Mouse (Mus musculus) forebrain, embryonic 12.5 days (tissue): ENCODE measurements around the gene Rnf185. TPM values are rescaled to one million over a fixed set of nuclear protein-coding genes. Genes with fewer than 3 reads are reported as not detected.

Experiments
- ATAC-seq: fragments of 200-750 bp; cut with Nextera tagmentation; 2 replicates; pipeline ENCODE4 v1.8.0; 2017; ENCODE audit warnings: moderate TSS enrichment; ENCODE audit not compliant: low FRiP score
- H3K27ac ChIP-seq: fragments of 300-500 bp; sonication (generic); 2 replicates; pipeline ENCODE4 v1.5.1; 2016; ENCODE audit warnings: mild to moderate bottlenecking
- H3K27me3 ChIP-seq: fragments of 300-500 bp; sonication (generic); 2 replicates; pipeline ENCODE4 v1.6.1; 2016; ENCODE audit warnings: mild to moderate bottlenecking
- H3K36me3 ChIP-seq: fragments of 300-500 bp; sonication (generic); replicated peaks from 2 replicates; pipeline ENCODE4 v1.6.1; 2016; ENCODE audit warnings: mild to moderate bottlenecking
- H3K4me1 ChIP-seq: fragments of 300-500 bp; sonication (generic); 2 replicates; pipeline ENCODE4 v1.6.1; 2016
- H3K4me2 ChIP-seq: fragments of 300-500 bp; sonication (generic); 2 replicates; pipeline ENCODE4 v1.6.1; 2016; ENCODE audit warnings: mild to moderate bottlenecking, moderate library complexity
- H3K4me3 ChIP-seq: fragments of 300-500 bp; sonication (generic); replicated peaks from 2 replicates; pipeline ENCODE4 v1.5.1; 2016; ENCODE audit warnings: mild to moderate bottlenecking
- H3K9ac ChIP-seq: fragments of 300-500 bp; sonication (generic); 2 replicates; pipeline ENCODE4 v1.6.1; 2016; ENCODE audit warnings: mild to moderate bottlenecking
- H3K9me3 ChIP-seq: fragments of 300-500 bp; sonication (generic); 2 replicates; pipeline ENCODE4 v1.6.1; 2016
- WGBS: fragments of 180-500 bp; shearing (Covaris S2); methylation state at CpG from one replicate; pipeline ENCODE4 v1.1.7; 2016; 5-methylcytosine and 5-hydroxymethylcytosine counted together
- polyA plus RNA-seq: library from polyadenylated mRNA; unstranded; fragments of >200 nt; fragmentation: Nextera tagmentation; extraction: Ambion mirVana; gene quantifications from 2 replicates; pipeline ENCODE4 v1.2.1, GENCODE M21; 2016

Gene Rnf185
- polyA plus RNA-seq, 1 experiment from 2014 or later = 42.4 TPM

GRCm38 (mm10) chr11:3370162-3370561 is 82.0 kb downstream of the Rnf185 start:
- H3K4me2 ChIP-seq = peak overlapping the region; percentile 81
- WGBS = 79% methylated on average over 2 of the region's 2 CpGs

GRCm38 (mm10) chr11:3369449-3369848 is 82.7 kb downstream of the Rnf185 start:
- peak overlapping the region; percentile 81; the same call in 1 of the 2 replicates for H3K4me2 ChIP-seq
- H3K27me3 ChIP-seq = no peaks in the 10 kb centered on the region
- 78% methylated on average over 5 of the region's 5 CpGs for WGBS
- ATAC-seq = no peak
- H3K9me3 ChIP-seq = no peaks in the 10 kb centered on the region
- H3K36me3 ChIP-seq = no peaks in the 10 kb centered on the region
- no peak overlapping the region for H3K9ac ChIP-seq
- peaks cover 47% of the 10 kb centered on the region for H3K4me1 ChIP-seq
- peak overlapping the region; percentile 55; the same call in 1 of the 2 replicates for H3K4me3 ChIP-seq
- H3K27ac ChIP-seq = no peak overlapping the region

More at GRCm38 (mm10) chr11:3370162-3370561, 82.0 kb downstream of the Rnf185 start:
- peak overlapping the region; percentile 76 for H3K9ac ChIP-seq
- no peak for ATAC-seq
- no peak overlapping the region for H3K27ac ChIP-seq
- H3K4me1 ChIP-seq = peaks cover 51% of the 10 kb centered on the region
- H3K27me3 ChIP-seq = no peaks in the 10 kb centered on the region
- H3K9me3 ChIP-seq = no peaks in the 10 kb centered on the region
- H3K36me3 ChIP-seq = no peaks in the 10 kb centered on the region
- H3K4me3 ChIP-seq = peak overlapping the region; percentile 55

- Histone ChIP-seq H3K27me3 (no peaks in the 10 kb centered on the region), H3K4me3 (no peak overlapping the region), H3K9ac (no peak overlapping the region), H3K36me3 (no peaks in the 10 kb centered on the region), H3K27ac (no peak overlapping the region), H3K9me3 (no peaks in the 10 kb centered on the region), H3K4me2 (peak overlapping the region; percentile 81; the same call in 1 of the 2 replicates), H3K4me1 (peaks cover 42% of the 10 kb centered on the region)
- 67% methylated on average over 7 of the region's 7 CpGs for WGBS
- no peak for ATAC-seq
Observed at GRCm38 (mm10) chr11:3368983-3369382, 83.2 kb downstream of the Rnf185 start.

GRCm38 (mm10) chr11:3366411-3366810 is 85.8 kb downstream of the Rnf185 start:
- Histone ChIP-seq H3K4me3 (no peak overlapping the region), H3K9ac (no peak overlapping the region), H3K27me3 (no peaks in the 10 kb centered on the region), H3K9me3 (peaks cover 4% of the 10 kb centered on the region), H3K4me1 (peaks cover 26% of the 10 kb centered on the region), H3K36me3 (peaks cover 3% of the 10 kb centered on the region; the same call in 1 of the 2 replicates), H3K4me2 (no peak overlapping the region), H3K27ac (no peak overlapping the region)
- WGBS = 92% methylated on average over 7 of the region's 7 CpGs
- no peak for ATAC-seq

Other genes with a start within 250 kb of the Rnf185 start
- 58.1 TPM in 2 replicates for gene Eif4enif1, start 250.0 kb downstream of the Rnf185 start, polyA plus RNA-seq
- 268 and 271 TPM in 2 replicates for gene Drg1, start 185.9 kb downstream of the Rnf185 start, polyA plus RNA-seq
- 126 and 128 TPM in 2 replicates for gene Patz1, start 163.5 kb downstream of the Rnf185 start, polyA plus RNA-seq
- gene Pik3ip1, start 122.0 kb downstream of the Rnf185 start, polyA plus RNA-seq = 12.8 and 13.3 TPM in 2 replicates
- gene Limk2, start 43.2 kb downstream of the Rnf185 start, polyA plus RNA-seq = 79.4 and 79.8 TPM in 2 replicates
- 0.59 and 0.64 TPM in 2 replicates for gene Pla2g3, start 35.9 kb upstream of the Rnf185 start, polyA plus RNA-seq
- gene Inpp5j, start 52.5 kb upstream of the Rnf185 start, polyA plus RNA-seq = 0.49 and 0.52 TPM in 2 replicates
- 49.7 and 51.0 TPM in 2 replicates for gene Selenom, start 62.3 kb upstream of the Rnf185 start, polyA plus RNA-seq
- 36.2 and 38.0 TPM in 2 replicates for gene Smtn, start 88.2 kb upstream of the Rnf185 start, polyA plus RNA-seq
- gene Morc2a, start 196.8 kb upstream of the Rnf185 start, polyA plus RNA-seq = 57.1 and 62.4 TPM in 2 replicates